Mouse (Mus musculus) left cerebral cortex, adult 6 months (tissue): Measurements from ENCODE around the gene Ogdhl. TPM values are rescaled to one million over a fixed set of nuclear protein-coding genes. Genes with fewer than 3 reads are reported as not detected.

ENCODE experiments used
- long read RNA-seq, 2 experiments: library from polyadenylated mRNA; unstranded; transcript quantifications; one replicate each; pipeline ENCODE4 v2.0.0; 2019 to 2020
- polyA plus RNA-seq: library from polyadenylated mRNA; unstranded; fragments of <200 nt; fragmentation: Nextera tagmentation; gene quantifications from 2 replicates; pipeline ENCODE4 v1.2.3, GENCODE M21; 2021

The Ogdhl gene
- 62.2 and 85.5 TPM in 2 replicates for polyA plus RNA-seq
- long read RNA-seq, experiment 1, transcript Ogdhl-203 (24 exons, 3,723 nt): major isoform, 13 of 25 reads
- long read RNA-seq, experiment 1, partial matches to known transcripts: 6 of 25 reads
- long read RNA-seq, experiment 1, other reads (novel, unspliced or antisense): 6 of 25 reads
- long read RNA-seq, experiment 2, partial matches to known transcripts: 5 of 146 reads
- long read RNA-seq, experiment 2, other reads (novel, unspliced or antisense): 141 of 146 reads

GRCm38 (mm10) chr14:32321732-32322685, at the start of gene Ogdhl:
Gene Ogdhl (plus strand): TSS chr14:32322019.

GRCm38 (mm10) chr14:32388196-32388595, 66.4 kb downstream of the Ogdhl start, which contains the start of gene 1700024G13Rik:
Gene 1700024G13Rik (minus strand): TSS chr14:32388391.

Other genes starting within 250 kb of the Ogdhl start
- 5.6 and 9.0 TPM in 2 replicates for gene Oxnad1, start 236.6 kb upstream of the Ogdhl start, polyA plus RNA-seq
- gene Dph3, start 236.3 kb upstream of the Ogdhl start, polyA plus RNA-seq: 72.6 and 82.6 TPM in 2 replicates
- gene Msmb, start 180.0 kb upstream of the Ogdhl start, polyA plus RNA-seq: not detected in 2 replicates
- gene Ncoa4, start 162.2 kb upstream of the Ogdhl start, polyA plus RNA-seq: 43.5 and 57.0 TPM in 2 replicates
- 189 and 222 TPM in 2 replicates for gene Timm23, start 120.1 kb upstream of the Ogdhl start, polyA plus RNA-seq
- gene Parg, start 120.1 kb upstream of the Ogdhl start, polyA plus RNA-seq: 11.3 and 14.9 TPM in 2 replicates
- gene 1700024G13Rik, start 66.4 kb downstream of the Ogdhl start, polyA plus RNA-seq: 0.45 and 1.2 TPM in 2 replicates
- 1.2 and 1.3 TPM in 2 replicates for gene Slc18a3, start 142.8 kb downstream of the Ogdhl start, polyA plus RNA-seq
- gene Chat, start 144.0 kb downstream of the Ogdhl start, polyA plus RNA-seq: 1.2 and 1.5 TPM in 2 replicates
- gene Ercc6, start 191.5 kb downstream of the Ogdhl start, polyA plus RNA-seq: 1.2 and 1.8 TPM in 2 replicates